Mouse (Mus musculus) lung, postnatal 10 days (tissue): Measurements from ENCODE around the gene Plekha5.

Experiments used
- DNase-seq: peaks from one replicate; pipeline ENCODE4 v3.0.0; 2021

The Plekha5 gene

DNA sequence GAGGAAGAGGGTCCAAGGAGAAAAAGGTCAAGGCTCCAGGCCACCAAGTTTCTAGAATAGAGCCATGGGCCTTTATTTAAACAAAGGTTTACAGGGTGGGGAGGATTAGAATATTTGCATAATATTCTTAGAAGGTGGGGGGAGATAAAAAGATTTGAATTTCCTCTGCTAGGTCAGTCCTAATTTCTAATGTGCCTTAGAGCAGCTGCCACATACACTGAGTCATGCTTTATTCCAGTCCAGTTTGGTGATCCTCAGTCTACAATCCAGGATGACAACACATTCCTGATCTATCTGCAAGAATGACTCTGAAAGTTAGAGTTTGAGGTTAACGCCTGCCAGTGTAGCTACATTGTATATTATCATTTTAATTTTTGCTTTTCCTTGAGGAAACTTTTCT is 197.8 kb downstream of the Plekha5 start:
- DNase-seq: no peak

DNA sequence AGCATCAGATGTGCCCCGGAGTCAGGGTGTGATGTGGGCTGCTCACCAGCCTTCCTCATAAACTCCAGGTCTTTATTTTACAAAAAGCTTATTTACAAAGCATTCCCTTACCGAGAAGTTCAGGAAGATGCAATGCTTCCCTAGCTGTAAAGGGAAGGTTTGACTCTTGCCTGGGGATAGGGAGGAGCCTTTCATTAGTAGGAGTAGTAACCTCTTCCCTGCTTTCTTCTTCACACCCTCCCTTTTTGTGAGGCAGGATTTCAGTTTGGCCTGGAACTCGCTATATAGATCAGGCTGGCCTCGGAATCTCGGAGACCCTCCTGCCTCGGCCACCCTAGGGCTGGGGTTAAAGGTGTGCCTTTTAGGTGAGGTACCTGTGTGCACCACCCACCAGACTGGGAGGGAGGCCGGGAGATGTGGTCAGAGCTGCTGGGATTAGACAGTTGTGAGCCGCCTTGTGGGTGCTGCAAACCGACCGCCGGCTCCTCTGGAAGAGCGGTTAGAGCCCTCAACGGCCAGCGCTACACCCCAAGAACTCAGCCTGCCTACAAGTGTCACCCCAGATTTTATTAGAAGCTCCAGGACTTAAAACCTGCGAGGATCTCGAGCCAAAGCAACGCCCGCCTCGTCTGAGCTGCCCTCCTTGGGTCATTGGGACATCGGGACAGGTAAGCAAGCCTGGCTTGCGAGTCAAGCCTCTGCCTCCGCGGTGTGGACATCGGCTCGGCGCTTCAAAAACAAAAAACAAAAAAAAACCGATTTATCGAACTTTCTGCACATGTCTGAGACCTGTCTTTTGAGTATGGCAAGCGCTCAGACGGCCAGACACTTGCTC is 198.8 kb downstream of the Plekha5 start, which contains the start of gene Aebp2:
Aebp2 (plus strand) TSS at position 273 of the 835 bp plus-strand sequence.
- peak; percentile 14 for DNase-seq

DNA sequence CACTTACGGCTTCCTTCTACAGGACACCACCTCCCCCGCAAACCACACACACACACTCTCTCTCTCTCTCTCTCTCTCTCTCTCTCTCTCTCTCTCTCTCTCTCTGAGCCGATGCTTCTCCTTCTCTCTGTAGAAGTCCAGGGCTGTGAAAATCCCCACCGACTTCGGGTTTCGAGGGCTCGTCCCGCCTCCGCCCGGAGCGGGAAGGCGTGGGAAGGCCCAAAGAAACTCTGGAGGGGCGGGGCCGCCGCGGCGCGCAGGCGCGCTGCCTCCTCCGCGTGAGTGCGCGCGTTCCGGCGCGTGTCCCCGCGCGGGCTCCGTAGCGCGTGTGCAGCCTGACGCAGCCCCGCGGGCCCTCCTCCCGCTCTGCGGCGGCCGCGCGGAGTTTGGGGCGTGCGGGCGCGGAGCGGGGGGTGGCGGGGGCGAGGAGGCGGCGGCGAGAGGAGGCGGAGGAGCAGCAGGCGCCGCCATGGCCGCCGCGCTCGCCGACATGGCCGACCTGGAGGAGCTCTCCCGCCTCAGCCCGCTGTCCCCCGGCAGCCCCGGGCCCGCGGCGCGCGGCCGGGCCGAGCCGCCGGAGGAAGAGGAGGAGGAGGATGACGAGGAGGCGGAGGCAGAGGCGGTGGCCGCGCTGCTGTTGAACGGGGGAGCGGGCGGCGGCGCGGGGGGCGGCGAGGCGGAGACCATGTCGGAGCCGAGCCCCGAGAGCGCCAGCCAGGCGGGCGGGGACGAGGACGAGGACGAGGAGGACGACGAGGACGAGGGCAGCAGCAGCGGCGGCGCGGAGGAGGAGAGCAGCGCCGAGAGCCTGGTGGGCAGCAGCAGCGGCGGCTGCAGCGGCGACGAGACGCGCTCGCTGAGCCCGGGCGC is 199.6 kb downstream of the Plekha5 start:
- peak; percentile 96 for DNase-seq

DNA sequence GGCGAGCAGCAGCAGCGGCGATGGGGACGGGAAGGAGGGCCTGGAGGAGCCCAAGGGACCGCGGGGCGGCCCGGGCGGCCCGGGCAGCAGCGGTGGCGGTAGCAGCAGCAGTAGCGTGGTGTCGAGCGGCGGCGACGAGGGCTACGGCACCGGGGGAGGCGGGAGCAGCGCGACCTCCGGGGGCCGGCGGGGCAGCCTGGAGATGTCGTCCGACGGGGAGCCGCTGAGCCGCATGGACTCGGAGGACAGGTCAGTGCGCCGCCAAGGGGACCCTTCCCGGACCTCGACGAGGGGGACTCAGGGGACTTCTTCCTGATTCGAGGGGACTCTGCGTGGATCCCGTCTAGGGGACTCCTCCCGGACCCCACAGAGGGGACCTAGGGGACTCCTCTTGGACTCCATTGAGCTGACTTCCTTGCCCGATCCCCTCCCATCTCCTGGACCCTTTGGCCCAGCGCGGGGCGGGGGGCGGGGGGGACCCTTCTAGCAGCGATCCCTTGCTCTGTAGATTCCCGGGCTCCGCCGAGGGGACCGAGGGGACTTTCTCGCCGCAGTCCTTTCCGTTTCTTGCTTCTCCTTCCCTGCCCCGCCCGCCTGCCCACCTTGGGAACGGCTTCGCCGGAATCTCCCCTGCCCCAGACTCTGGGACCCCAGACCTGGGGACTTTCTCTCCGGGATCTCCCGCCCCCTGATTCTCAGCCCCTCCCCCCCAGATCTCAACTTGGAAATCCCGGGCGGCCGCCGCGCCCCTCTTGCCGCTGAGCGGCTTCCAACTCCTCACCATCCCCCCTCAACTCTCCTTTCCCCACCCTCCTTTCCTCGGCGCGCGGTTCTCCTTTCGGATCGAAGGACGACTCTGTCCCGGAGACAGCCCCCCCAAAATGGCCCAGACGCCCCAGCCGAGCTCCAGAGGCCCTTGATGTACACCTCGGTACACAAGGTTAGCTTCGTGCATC is 200.5 kb downstream of the Plekha5 start:
- peak; percentile 58 for DNase-seq

DNA sequence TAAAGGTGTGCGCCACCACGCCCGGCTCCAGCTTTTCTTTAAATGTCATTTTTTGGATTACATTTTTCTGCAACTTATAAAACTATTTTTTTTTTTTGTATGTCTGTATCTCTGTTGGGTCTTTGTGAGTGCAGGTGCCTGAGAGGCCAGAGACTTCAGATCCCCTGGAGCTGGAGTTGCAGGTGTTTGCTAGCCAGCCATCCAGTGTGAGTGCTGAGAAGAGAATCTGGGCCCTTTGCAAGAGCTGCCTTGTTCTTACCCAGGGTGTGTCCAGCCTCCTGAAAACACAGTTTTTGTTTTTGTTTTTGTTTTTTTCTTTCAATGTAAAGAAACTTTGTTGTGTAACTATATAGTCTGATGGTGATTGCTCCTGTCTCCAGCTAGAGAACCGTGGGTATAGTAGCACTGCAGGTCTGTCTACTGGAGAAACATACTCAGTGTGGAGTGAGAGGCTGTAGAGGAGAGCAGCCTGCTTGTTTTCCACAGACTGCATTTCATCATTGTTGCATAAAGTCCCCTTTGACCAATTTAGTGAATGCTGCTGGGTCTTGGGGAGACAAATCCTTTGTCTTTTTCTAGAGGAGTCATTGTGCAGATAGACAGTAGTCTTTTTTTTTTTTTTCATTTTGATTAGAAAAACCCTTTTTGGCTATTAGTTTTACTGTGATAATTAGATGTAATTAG is 205.5 kb downstream of the Plekha5 start:
- DNase-seq: no peak

DNA sequence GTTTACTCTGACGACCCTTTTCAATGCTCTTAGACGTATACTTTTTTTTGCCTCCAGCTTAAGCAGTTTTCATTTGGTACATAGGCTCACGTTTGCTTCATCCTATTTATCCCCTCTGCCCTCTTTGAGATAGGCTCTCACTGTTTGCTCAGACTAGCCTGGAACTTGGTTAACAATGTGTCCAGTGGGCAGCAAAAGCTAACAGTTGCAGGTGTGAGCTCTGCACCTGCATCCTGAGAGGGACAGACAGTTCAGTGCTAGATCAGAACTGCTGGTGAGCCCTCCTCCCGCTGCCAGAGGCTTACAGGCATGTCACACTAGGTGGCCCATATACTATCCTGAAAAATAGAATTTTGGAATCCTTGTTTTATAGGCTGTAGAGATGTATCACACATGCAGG is 206.5 kb downstream of the Plekha5 start:
- no peak for DNase-seq

DNA sequence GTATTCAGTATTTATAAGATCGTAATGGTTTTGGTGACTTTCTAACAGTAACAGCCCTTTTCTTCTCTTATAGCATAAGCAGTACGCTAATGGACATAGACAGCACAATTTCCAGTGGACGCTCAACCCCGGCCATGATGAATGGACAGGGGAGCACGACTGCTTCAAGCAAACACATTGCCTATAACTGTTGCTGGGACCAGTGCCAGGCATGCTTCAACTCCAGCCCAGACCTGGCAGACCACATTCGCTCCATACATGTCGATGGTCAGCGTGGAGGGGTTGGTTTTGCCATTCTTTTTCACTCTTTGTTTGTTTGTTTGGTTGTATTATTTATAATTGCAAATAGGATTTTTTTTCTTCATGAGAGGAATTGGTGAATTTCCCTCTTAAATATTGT is 209.8 kb downstream of the Plekha5 start:
- no peak for DNase-seq

DNA sequence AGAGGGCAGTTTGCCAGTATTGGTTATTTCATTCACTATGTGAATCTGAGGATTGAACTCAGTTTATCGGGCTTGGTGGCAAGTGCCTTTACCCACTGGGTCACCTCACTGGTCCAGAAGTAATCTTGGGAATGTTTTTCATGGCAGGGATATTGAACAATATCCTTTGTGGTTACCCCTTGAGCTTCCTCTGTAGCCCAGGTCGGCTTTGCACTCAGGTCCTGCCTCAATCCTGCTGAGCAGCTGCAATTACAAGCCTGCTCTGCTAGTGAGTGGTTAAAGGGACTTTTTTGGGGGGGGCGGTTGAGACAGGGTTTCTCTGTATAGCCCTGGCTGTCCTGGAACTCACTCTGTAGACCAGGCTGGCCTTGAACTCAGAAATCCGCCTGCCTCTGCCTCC is 212.4 kb downstream of the Plekha5 start:
- DNase-seq: no peak

DNA sequence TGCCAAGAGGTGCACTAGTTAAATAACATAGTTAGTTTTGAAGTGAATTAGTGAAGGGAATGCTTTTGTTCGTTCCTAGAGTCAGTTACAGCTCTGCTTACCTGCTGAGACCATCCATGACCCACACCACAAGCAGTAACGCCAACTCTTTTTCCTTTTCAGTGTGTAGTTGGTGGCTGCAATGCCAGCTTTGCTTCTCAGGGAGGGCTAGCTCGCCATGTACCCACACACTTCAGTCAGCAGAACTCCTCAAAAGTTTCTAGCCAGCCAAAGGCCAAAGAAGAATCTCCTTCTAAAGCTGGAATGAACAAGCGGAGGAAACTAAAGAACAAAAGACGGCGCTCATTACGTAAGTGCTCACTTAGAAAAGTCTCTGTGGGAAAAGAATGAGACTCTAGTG is 218.2 kb downstream of the Plekha5 start:
- no peak for DNase-seq

DNA sequence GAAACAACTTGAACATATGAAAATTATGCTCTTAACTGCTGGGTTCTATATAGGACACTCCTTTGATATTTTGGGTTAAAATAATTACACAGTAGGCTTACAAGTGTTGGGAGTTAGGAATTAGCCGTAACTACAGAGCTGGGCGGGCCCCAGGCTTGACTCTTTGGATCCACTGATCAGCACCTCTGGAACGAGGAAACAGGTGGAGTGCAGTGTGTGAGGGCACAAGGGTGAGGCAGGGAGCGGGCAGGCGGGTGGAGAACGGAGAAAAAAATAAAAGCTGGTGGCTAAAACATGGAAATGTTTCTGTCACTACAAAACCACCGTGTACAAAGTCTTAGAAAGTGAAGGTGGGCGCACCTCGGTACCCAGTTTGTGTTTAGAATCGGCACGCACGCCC is 218.8 kb downstream of the Plekha5 start:
- DNase-seq: no peak

DNA sequence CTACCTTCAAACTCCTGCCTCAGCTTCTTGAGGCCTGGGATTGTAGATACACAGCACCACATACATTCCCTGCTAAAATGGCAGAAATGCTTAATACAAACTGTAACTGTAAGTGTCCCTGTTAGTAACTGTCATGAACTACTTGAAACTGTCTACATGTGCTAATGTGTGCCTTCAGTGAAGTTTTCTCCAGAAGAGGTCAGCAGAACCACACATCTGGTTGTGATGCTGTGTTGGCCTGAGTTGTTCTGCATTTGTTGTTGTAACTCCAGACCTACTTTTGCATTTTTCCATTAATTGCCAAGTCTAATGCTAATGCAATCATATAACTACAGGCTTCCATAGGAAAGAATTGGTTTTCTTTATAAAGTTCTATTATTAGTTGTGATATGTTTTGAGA is 222.1 kb downstream of the Plekha5 start:
- DNase-seq: peak; percentile 24
